Mouse (Mus musculus) small intestine, adult 2 months (tissue): ENCODE results near the gene Slc6a12. TPM values are rescaled to one million over a fixed set of nuclear protein-coding genes. Genes with fewer than 3 reads are reported as not detected.

Source experiments
- H3K27ac ChIP-seq: fragments of 200-500 bp; 2 replicates; pipeline ENCODE4 v1.5.1; 2012; ENCODE audit warnings: low read depth, low read length, control low read depth, inconsistent platforms; ENCODE audit not compliant: insufficient read depth
- H3K27me3 ChIP-seq: fragments of 200-500 bp; 2 replicates; pipeline ENCODE4 v1.6.1; 2012; ENCODE audit warnings: mild to moderate bottlenecking, moderate library complexity, low read length, inconsistent platforms; ENCODE audit not compliant: control insufficient read depth, insufficient read depth
- H3K36me3 ChIP-seq: fragments of 200-500 bp; 2 replicates; pipeline ENCODE4 v1.6.1; 2012; ENCODE audit warnings: mild to moderate bottlenecking, low read length, control low read depth, inconsistent platforms; ENCODE audit not compliant: control insufficient read depth, insufficient read depth
- H3K4me1 ChIP-seq: fragments of 200-500 bp; 2 replicates; pipeline ENCODE4 v1.6.1; 2012; ENCODE audit warnings: low read length, inconsistent platforms, mixed read lengths; ENCODE audit not compliant: control insufficient read depth, insufficient read depth, insufficient read length
- H3K4me3 ChIP-seq: fragments of 200-500 bp; 2 replicates; pipeline ENCODE4 v1.5.1; 2012; ENCODE audit warnings: low read depth, mild to moderate bottlenecking, control low read depth, inconsistent platforms, low read length, moderate library complexity
- CTCF ChIP-seq: fragments of 200-500 bp; IDR thresholded peaks from 2 replicates; pipeline ENCODE4 v1.5.1; 2012; ENCODE audit warnings: low read depth, mild to moderate bottlenecking, control low read depth, inconsistent platforms, low read length, moderate library complexity, mixed read lengths; ENCODE audit not compliant: insufficient replicate concordance, insufficient read length; ENCODE audit errors: extremely low read depth
- POLR2A ChIP-seq: fragments of 200-500 bp; IDR thresholded peaks from 2 replicates; pipeline ENCODE4 v1.6.1; 2012; ENCODE audit warnings: low read depth, mild to moderate bottlenecking, control low read depth, inconsistent platforms, low read length, moderate library complexity
- WGBS: fragments of 180-500 bp; shearing (Covaris S2); methylation state at CpG from one replicate; pipeline ENCODE4 v1.1.7; 2018; 5-methylcytosine and 5-hydroxymethylcytosine counted together
- polyA plus RNA-seq: library from polyadenylated mRNA; depleted of rRNA; stranded (reverse); fragments of >200 nt; gene quantifications from 2 replicates; pipeline ENCODE4 v1.2.3, GENCODE M21; 2012

Gene Slc6a12
- polyA plus RNA-seq, 1 experiment: 0.27 TPM

DNA sequence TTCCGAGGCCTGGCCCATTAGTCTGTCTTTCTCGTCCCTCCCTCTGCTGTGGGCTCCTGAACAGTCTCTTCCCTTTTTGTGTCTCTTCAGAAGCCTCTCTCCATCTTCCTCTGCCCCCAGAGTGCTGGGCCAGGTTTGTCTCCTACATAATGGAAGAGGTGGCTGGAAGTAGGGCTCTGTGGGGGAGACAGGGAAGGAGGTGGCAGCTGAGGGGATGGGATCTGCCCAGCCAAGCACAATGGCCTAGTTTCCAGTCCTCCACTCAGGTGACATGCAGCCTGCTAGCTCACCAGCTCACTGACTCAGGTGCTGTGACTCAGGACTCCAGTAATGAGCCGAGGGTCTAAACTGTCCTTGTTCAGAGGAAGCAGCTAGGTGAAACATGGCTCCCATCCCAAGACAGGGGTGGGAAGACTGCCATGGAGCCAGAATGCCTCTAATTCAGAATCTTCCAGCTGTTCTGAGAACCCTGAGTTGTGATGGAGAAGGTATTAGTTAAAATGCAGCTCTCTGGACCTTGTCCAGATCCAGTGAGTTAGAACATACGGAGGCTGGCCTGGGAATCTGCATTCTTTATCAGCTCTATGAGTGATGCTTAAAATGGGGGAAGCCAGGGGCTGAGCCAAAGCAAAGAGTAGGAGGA lies 49.9 kb downstream of the Slc6a12 start:
- Histone ChIP-seq H3K27me3 (no peaks in the 10 kb centered on the region), H3K4me3 (no peak overlapping the region), H3K4me1 (no peaks in the 10 kb centered on the region), H3K27ac (no peak overlapping the region), H3K36me3 (no peaks in the 10 kb centered on the region)
- 85% methylated on average over 4 of the region's 4 CpGs for WGBS
- TF ChIP-seq POLR2A (no peak), CTCF (no peak)

DNA sequence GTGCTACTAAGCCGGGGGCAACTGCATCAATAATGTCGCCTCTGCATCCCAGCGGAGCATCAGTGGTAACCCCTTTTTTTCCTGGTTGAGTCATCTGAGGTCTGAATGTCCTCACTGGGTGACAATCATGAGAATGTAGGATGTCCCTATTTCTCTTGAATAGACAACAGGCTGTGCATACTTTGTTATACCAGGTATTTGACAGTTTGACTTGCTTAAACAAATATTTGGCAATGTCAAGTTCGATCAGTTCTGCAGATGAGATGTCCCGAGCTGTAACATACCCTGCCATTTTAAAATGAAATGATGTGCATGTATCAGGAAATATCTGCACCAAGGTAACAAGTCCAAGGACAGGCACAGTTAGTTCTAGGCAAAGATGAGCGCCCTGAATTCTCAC lies 58.3 kb downstream of the Slc6a12 start:
- WGBS: 72% methylated on average over 6 of the region's 6 CpGs

DNA sequence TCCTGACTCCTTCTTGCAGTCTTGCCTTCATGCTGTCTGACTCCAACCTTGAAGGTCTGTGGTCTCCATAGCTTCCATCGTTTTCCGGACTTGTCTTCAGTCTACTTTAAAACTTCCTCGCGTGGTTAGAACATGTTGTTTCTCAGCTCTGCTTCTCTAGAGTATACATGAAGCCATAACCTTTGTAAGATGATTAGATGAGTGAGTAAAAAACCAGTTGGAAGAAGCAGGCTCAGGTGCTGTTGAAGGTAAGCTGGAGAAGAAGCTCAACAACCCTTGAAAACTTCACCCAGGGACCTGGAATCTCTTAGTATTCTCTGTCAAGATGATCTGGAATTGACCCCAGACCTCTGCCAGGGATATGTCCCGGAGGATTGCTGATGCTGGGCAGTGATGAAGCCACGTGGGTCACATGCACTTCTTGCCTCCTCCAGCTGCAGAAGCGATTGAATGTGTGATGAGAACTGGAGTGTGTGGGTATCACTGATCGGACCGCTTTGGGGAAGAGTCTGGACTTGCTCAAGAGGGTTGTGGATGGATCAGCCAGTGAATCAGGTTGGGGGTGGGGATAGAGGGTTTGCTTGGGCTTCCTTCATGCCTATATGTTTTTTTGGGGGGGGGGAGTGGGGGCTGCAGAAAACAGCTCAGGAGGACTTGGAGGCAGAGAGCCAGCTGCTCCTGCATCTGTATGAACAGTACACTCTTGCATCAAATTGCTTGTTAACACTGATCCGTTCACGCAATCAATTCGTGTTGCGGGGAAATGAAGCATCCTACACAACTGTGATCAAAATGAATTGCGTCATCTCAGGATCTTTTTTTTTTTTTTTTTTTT lies 59.2 kb downstream of the Slc6a12 start:
- TF ChIP-seq POLR2A: no peak
- TF ChIP-seq CTCF: no peak
- Histone ChIP-seq H3K4me3 (no peak overlapping the region), H3K27ac (no peak overlapping the region), H3K36me3 (no peaks in the 10 kb centered on the region), H3K4me1 (no peaks in the 10 kb centered on the region), H3K27me3 (no peaks in the 10 kb centered on the region)
- WGBS: 81% methylated on average over 14 of the region's 14 CpGs

More for the DNA sequence above, 58.3 kb downstream of the Slc6a12 start:
- no peak for TF ChIP-seq POLR2A
- TF ChIP-seq CTCF: no peak
- no peaks in the 10 kb centered on the region for H3K27me3 ChIP-seq
- no peaks in the 10 kb centered on the region for H3K36me3 ChIP-seq
- H3K27ac ChIP-seq: no peak overlapping the region
- H3K4me3 ChIP-seq: no peak overlapping the region
- no peaks in the 10 kb centered on the region for H3K4me1 ChIP-seq

DNA sequence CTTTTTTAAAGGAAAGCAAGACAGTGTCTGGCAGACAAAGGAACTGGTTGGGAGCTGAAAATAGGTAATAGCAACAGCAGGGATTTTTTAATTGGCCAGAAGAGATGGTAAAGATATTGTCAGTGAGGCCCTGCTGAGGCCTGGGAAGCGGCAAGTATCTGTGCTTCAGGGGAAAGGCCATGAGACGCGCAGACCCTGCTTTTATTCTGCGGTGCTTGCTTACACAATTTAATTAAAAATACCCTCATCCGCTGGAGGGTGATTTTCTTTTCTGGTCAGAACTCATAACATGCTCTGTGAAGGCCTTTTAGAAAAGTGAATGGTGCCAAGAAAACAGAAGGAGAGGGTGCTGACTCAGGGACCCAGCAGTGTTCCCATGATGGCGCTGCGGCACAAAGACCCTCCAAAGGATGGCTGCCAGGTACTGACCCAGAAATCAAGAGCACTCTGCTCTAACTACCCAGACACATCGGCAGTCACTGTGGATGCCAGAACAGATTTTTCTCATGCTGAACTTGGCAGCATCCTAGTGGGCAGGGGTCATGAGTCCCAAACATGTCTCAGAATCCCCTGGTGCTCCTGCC lies 59.9 kb downstream of the Slc6a12 start:
- 90% methylated on average over 8 of the region's 8 CpGs for WGBS
- TF ChIP-seq CTCF (no peak), POLR2A (no peak)
- no peaks in the 10 kb centered on the region for H3K4me1 ChIP-seq
- H3K27ac ChIP-seq: no peak overlapping the region
- no peaks in the 10 kb centered on the region for H3K27me3 ChIP-seq
- no peaks in the 10 kb centered on the region for H3K36me3 ChIP-seq
- no peak overlapping the region for H3K4me3 ChIP-seq

DNA sequence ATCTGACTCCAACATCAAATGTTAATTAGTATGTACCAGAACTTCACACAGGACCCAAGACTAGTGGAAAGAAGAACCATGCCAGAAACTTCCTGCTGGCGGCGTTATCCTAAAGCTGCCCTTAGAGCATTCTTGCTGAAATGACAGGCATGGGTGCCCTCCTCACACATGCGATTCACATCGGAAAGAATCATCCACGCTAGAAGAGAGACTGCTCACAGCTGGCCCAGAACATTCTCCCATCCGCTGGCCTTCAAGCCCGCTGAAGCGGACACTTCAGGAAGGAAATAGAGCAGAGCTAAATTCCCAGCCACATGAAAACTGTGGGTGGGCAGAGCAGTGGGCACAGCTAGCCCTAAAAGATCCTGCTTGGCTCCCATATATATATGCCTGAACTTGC lies 62.4 kb downstream of the Slc6a12 start:
- Histone ChIP-seq H3K27ac (no peak overlapping the region), H3K4me3 (no peak overlapping the region), H3K27me3 (no peaks in the 10 kb centered on the region), H3K4me1 (no peaks in the 10 kb centered on the region), H3K36me3 (no peaks in the 10 kb centered on the region)
- no peak for TF ChIP-seq POLR2A
- WGBS: 94% methylated on average over 8 of the region's 8 CpGs

DNA sequence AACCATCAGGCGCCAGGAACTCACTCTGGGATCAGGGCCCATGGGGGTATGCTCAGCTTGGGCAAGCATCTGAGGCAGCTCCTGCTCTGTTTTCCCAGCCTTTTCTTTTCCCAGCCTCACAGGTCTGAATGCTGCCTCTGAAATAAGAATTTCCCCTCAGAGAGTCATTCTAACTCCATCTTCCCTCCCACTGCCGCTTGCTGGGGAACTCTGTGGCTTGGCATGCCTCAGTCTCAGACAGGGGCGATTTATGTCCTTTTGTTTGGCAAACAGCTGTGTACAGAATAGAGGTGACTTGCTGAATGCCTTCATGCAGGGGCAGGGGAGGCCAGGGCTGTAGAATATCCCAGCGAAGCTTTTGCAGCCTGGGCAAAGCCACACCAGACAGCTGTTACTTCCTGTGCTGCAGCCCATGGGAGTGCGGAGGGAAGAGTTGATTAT lies 64.7 kb downstream of the Slc6a12 start:
- no peak overlapping the region for H3K27ac ChIP-seq
- H3K4me3 ChIP-seq: no peak overlapping the region
- TF ChIP-seq CTCF (no peak), POLR2A (no peak)
- peaks cover 5% of the 10 kb centered on the region; the same call in 1 of the 2 replicates for H3K27me3 ChIP-seq
- no peaks in the 10 kb centered on the region for H3K4me1 ChIP-seq
- no peaks in the 10 kb centered on the region for H3K36me3 ChIP-seq
- WGBS: 46% methylated on average over 5 of the region's 5 CpGs
